Mouse (Mus musculus): ENCODE measurements around the gene Dnah2.

The Dnah2 gene

DNA sequence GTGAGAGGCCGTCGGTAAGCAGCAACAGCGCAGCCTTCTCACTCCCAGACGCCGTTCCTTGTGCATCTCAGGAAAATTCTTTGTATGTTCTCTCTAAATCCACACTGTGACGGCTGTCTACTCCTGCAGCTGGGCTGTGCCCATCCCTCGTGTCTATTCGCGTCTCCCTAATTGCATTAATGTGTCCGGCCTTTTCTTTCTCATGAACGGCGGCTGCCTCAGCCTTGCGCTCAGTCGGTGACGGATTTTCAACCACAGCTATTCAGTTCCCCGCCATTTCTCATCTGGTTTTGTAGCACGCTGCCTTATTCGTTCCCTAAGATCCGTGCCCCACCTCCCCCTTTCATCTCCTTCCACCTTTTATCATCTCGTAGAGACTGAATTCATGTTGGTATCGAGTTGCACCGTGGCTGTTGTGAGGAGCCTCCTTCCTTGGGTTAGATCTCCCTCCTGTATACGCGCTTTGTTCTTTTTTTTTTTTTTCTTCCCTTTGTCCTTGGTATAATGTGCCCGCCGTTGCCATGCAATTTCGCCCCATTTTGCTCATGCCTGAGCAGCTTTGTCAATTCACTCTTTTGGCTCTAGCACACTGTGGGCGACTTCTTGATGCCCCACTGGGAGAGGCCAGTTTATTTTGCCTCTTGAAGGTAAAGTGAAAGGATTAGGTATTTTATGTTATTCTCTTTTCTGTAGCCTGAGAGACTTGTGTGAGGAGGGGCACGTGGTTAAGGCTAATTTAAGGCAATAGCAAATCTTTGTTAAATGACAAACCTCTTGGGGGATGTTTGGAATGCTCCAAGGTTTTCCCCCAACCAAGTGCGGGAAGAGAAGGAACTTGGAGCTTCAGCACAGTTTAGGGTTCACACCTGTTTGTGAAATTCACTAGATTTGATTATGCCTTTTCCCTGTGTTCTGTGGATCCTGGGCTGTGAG is 21.5 kb downstream of the Dnah2 start:
- DNase-seq = no peak

DNA sequence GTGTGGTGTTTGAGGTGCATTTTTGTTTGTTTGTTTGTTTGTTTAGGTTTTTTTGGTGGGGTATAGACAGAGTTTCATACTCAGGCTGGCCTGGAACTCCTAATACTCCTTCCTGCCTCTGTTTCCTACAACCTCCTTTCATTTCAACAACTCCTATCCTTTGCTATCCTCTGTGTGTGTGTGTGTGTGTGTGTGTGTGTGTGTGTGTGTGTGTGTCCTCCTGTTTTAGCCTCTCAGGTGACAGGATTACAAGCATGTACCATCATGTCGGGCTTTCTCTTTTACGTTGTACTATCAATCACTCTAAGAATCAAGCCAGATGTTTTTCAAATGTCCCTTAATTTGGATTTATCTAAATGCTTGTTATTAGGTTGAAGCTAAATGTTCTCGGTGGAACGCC is 22.3 kb downstream of the Dnah2 start:
- DNase-seq = no peak

DNA sequence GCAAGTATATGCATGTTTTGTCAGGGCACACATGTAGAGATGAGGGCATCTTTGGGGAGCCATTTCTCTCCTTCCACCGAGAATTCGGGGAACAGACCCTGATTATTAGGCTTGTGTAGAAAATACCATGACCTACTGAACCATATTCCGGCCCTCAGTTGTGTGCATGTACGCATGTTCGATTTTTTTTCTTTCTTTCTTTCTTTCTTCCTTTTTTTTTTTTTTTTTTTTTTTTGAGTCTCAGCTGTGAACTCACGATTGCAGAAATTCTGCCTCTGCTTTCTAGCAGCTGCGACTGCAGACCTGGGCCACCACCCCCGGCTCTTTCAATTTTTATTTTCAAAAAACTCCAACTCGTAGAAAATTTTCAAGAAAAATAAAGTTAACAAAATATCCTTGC is 23.2 kb downstream of the Dnah2 start:
- no peak for DNase-seq

DNA sequence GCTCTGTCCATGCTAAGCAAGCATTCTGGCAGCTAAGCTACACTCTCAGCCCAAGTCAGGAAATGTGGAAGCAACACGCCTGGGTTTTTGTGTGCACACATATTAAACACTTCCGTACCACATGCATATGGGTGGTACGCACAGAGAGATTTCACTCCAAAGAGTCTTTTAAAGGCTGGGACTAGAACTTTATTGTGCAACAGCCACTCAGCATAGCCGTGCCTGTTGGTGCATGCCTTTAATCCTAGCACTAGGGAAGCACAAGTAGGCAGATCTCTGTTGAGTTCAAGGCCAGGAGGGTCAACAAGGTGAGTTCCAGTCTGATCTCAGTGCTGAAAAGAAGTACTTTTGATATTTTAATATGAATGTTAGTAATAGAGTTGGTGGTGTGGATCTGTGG is 25.3 kb downstream of the Dnah2 start:
- DNase-seq = no peak

GRCm38 (mm10) chr11:69521526-69522149 is 27.3 kb downstream of the Dnah2 start:
- DNase-seq = no peak

DNA sequence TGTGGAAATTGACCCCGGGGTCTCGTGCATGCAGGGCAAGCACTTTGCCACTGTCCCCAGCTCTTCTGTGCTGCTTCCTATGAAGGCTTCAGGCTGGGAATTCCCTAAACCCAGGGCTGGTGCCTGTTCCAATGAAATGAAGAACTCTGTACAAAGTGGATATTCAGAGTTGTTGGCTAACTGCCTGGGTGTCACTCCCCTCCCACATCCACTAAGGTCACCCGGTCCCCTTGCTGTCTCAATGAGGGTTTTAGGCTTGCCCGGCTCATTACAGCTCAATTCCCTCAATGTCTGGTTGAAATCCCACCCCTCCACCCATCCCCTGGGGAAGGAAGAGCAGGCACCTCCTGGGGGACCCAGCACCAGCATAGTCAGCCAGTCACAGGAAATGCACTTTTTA is 28.9 kb downstream of the Dnah2 start:
- DNase-seq = no peak

GRCm38 (mm10) chr11:69516661-69517060 is 32.2 kb downstream of the Dnah2 start:
- DNase-seq = no peak

DNA sequence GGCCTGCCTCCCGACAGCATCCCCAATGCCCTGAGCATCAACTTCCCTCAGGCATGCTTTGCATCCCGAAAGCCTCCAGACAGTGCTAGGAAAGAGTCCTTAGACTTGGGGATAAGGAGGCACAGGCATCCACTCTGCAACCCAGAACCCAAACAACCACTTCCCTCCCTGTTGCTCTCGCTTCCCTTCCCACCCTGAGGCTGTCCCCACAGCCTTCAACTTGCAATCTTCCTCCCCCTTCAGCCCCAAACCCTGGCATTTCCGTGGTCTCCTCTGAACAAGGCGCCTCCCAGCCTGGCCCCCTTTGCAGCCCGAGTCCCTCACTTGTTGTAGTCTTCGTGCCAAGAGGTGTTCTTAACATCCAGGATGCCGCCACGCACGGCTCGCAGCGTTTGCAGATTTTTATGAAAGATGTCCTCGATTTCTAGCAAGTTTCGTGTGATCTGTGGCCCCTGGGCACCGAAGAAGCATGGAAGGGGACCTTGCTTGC is 32.7 kb downstream of the Dnah2 start:
- no peak for DNase-seq

GRCm38 (mm10) chr11:69513840-69514239 is 35.1 kb downstream of the Dnah2 start:
- peak; percentile 56 for DNase-seq

- no peak for DNase-seq
Measured at GRCm38 (mm10) chr11:69510796-69511496, 38.0 kb downstream of the Dnah2 start.

GRCm38 (mm10) chr11:69503863-69504280 is 45.0 kb downstream of the Dnah2 start:
- DNase-seq = no peak

GRCm38 (mm10) chr11:69501555-69501954 is 47.4 kb downstream of the Dnah2 start:
- no peak for DNase-seq

DNA sequence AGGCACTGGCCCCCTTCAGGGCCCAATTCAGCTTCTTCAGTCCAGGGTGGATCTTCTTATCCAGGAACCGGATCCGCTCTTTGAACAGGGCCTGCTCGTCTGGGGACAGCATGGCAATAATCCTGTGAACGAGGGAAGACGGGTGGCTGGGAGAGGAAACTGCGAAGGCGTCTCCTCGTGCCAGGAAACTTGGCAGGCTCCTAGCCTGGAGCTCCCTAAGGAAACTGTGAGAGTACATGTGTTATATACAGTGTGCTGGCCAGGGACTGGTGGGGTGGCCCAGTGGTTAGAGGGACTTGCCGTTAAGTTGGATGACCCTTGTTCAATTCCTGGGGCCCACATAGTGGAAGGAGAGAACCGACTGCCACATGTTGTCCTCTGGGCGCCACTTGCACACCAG is 49.8 kb downstream of the Dnah2 start:
- DNase-seq = no peak

DNA sequence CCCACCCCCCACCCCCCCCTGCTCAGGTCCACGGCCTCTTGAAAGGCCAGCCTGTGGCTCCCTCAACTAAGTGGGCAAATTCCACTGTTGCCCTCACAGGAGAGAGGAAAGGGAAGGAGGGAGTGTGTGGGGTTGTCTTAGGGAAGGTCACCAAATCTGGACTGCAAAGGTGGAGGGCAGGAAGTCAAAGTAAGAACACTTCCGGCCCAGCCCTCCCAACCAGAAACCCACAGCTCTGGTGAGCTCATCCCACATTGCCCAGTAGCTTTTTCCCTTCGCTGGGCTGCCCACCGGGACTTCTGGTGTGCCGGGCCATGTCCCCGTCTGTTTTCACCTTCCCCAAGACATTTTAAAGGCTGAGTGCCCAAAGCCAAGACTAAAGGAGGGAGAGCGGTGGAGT is 57.2 kb downstream of the Dnah2 start:
- DNase-seq = no peak

DNA sequence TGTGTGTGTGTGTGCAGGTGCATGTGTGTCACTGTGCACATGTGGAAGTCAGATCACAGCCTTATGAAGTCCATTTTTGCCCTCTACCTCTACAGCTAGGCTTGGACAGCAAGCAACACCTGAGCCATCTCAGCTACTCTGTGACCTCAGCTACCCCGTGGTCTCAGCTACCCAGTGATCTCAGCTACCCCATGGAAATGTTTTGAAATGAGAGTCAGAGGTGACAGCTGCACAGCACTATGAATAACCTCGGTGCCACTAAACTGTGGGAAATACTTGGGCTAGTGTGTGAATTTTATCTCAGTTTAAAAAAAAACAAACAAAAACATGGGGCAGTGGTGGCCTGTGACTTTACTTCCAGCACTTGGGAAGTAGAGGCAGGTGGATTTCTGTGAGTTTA is 58.0 kb downstream of the Dnah2 start:
- DNase-seq = no peak

- no peak for DNase-seq
Measured at GRCm38 (mm10) chr11:69487474-69487873, 61.4 kb downstream of the Dnah2 start.

- no peak for DNase-seq
Measured at GRCm38 (mm10) chr11:69477645-69478044, 71.3 kb downstream of the Dnah2 start.

DNA sequence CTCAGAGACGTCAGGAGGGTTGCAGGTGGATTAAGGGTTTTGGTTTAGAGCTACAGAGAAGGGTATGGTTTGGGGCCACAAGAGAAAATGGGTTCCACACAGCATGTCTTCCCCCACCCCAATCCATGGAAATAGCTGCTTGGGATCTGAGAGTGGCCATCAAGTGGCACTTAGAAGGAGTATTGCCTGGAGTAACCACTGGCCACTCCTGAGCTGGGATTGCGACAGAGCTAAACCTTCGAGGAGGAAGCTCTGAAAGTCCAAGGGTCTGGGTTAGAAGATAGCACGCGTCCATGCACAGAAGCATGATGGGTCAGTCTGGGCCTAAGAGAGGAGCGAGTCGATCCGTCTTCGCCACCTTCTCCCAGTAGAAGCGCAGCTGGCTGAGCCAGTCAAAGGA is 72.1 kb downstream of the Dnah2 start:
- DNase-seq = no peak

DNA sequence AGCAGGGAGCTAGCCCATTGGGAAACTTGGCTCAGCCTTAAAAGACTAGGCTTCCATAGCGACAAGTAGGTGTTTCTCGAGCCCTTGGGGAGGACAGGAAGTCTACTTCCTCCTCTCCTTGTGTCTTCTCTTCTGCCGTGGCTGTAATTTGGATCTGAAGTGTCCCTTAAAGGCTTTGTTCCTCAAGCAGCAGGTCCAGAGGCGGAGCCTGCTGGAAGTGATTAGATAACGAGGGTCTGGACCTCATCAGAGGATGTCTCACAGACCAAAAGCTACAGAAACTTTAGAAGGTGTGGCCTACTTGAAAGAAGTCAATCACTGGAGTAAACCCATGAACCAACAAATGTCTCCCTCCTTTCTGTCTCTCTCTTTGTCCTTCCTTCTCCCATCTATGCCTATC is 74.2 kb downstream of the Dnah2 start:
- DNase-seq = no peak

DNA sequence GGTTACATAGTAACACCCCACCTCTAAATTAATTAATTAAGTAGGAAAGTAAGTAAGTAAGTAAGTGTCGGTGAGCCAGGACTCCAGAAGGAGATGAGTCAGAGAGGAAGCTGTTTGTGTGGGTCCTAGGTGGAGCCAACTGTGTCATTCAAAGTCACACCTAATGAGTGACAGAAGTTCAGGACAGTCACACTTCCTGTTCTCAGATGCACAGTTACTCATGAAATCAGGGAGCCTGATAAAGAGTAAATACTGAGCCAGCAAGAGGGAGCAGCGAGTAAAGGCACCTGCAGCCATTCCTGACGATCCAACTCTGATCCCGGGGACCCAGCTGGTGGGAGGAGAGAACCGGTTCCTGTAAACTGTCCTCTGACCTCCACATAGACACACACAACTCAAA is 76.2 kb downstream of the Dnah2 start:
- no peak for DNase-seq

DNA sequence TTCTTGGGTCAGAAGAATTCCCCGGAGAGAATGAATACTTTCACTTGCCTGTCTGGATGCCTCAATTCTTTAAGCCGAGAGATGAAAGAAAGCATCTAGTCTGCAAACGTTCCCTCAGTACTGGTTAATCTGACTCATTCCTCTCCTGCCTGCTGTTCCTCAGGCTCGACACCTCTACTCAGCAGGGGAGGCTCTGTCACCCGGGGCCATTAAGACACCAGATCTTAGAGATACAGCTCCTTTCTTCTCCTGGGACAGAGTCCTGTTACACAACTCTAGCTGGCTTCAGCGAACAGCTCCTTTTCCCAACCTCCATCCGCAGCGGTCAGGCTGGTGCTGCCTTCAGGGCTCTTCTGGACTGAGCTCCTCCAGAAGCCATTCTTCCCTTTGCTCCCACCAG is 77.4 kb downstream of the Dnah2 start:
- DNase-seq = no peak

DNA sequence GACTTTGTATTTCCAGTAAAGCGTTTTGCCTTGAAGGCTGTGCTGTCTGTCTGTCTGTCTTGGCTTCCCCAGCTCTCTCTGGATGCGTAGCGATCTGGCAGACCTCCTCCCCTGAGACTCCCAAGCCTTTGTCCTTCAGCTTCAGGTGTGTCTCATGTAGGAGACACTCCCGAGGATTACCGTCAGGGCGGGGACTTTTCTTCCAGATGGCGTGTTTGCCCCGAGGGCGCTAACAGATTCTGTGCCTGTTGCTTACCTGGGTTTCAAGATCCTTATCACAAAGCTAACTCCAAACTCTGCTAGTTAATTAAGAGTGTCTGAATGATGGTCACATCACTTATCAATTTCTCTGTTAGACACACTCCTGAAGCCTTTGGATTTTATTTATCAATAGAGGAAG is 79.6 kb downstream of the Dnah2 start:
- no peak for DNase-seq

DNA sequence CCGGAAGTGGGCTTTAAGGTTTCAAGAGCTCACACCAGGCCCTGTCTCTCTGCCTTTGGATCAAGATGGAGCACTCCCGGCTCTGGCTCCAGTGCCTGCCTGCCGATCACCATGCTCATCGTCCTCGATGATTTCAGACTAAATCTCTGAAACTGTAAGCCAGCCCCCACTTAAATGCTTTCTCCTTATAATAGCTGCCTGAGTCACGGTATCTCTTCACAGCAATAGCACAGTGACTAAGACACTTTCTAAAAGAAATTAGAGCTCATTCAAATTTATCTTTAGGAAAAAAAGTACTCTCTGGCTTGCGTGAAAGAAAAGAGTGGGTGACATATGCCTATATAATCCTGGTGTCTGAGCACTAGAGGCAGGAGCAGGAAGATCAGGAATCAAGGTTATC is 84.9 kb downstream of the Dnah2 start:
- no peak for DNase-seq

DNA sequence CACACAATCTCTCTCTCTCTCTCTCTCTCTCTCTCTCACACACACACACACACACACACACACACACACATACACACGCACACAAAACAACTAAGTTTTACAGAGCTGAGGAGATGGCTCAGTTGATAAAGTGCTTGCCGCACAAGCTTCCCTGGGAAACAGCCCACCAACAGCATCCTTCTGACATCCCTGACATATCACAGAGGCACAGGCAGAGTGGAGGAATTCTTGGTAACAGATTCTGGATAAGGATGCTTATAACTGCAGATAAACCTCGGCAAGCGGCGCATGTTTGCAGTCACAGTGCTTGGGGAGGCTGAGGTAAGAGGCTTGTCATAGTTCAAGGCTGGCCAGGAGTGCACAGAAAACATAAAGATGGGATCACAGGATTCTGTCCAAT is 87.3 kb downstream of the Dnah2 start:
- no peak for DNase-seq

Data from kidney, adult 9 months (tissue).